Mouse (Mus musculus) intestine, embryonic 16.5 days (tissue): ENCODE measurements around the gene Gcnt2. TPM values are rescaled to one million over a fixed set of nuclear protein-coding genes. Genes with fewer than 3 reads are reported as not detected.
"Not testable (repeated sequence)": the region's sequence is repeated elsewhere in the genome, so short reads cannot be mapped to it uniquely, and the experiment has no call there.

ENCODE experiments used
- ATAC-seq: fragments of 200-750 bp; cut with Nextera tagmentation; 2 replicates; pipeline ENCODE4 v1.8.0; 2017; ENCODE audit warnings: moderate TSS enrichment, moderate library complexity
- H3K27ac ChIP-seq: fragments of 300-500 bp; sonication (generic); 2 replicates; pipeline ENCODE4 v1.5.1; 2014; ENCODE audit warnings: mild to moderate bottlenecking, low read length
- H3K27me3 ChIP-seq: fragments of 300-500 bp; sonication (generic); replicated peaks from 2 replicates; pipeline ENCODE4 v1.6.1; 2014; ENCODE audit warnings: low read length, control low read depth, mixed read lengths; ENCODE audit not compliant: control insufficient read depth, insufficient read depth
- H3K36me3 ChIP-seq: fragments of 300-500 bp; sonication (generic); 2 replicates; pipeline ENCODE4 v1.6.1; 2014; ENCODE audit warnings: low read length, control low read depth; ENCODE audit not compliant: control insufficient read depth, insufficient read depth
- H3K4me1 ChIP-seq: fragments of 300-500 bp; sonication (generic); 2 replicates; pipeline ENCODE4 v1.6.1; 2014; ENCODE audit warnings: low read length, control low read depth, mixed read lengths; ENCODE audit not compliant: control insufficient read depth, insufficient read depth
- H3K4me2 ChIP-seq: fragments of 300-500 bp; sonication (generic); 2 replicates; pipeline ENCODE4 v1.6.1; 2014; ENCODE audit warnings: low read depth, low read length, control low read depth
- H3K4me3 ChIP-seq: fragments of 300-500 bp; sonication (generic); 2 replicates; pipeline ENCODE4 v1.5.1; 2014; ENCODE audit warnings: mild to moderate bottlenecking, low read length
- H3K9ac ChIP-seq: fragments of 300-500 bp; sonication (generic); 2 replicates; pipeline ENCODE4 v1.6.1; 2014; ENCODE audit warnings: low read depth, low read length
- H3K9me3 ChIP-seq: fragments of 300-500 bp; sonication (generic); 2 replicates; pipeline ENCODE4 v1.6.1; 2016; ENCODE audit warnings: low read length, control low read depth; ENCODE audit not compliant: control insufficient read depth
- WGBS: fragments of 180-500 bp; shearing (Covaris S2); extraction: QIAGEN DNeasy Blood & Tissue Kit; methylation state at CpG from one replicate; pipeline ENCODE4 v1.1.7; 2014; 5-methylcytosine and 5-hydroxymethylcytosine counted together
- polyA plus RNA-seq: library from polyadenylated mRNA; unstranded; fragments of >200 nt; fragmentation: Nextera tagmentation; extraction: Ambion mirVana; gene quantifications from 2 replicates; pipeline ENCODE4 v1.2.1, GENCODE M21; 2015

Gene Gcnt2
- polyA plus RNA-seq, 1 experiment from 2014 or later: 14.5 TPM

GRCm38 (mm10) chr13:40994487-40995263 lies 135.1 kb downstream of the Gcnt2 start:
- Histone ChIP-seq H3K27me3 (no peaks in the 10 kb centered on the region), H3K36me3 (no peaks in the 10 kb centered on the region), H3K4me1 (peaks cover 10% of the 10 kb centered on the region), H3K4me2 (peak overlapping the region; percentile 15), H3K9me3 (no peaks in the 10 kb centered on the region), H3K9ac (no peak overlapping the region), H3K4me3 (no peak overlapping the region), H3K27ac (peak overlapping the region; percentile 28; the same call in 1 of the 2 replicates)
- peak; percentile 50; the same call in 1 of the 2 replicates for ATAC-seq
- WGBS: 6% methylated on average over 8 of the region's 8 CpGs

- H3K27ac ChIP-seq, ATAC-seq, H3K4me2 ChIP-seq, H3K9ac ChIP-seq, H3K27me3 ChIP-seq, H3K9me3 ChIP-seq, H3K4me3 ChIP-seq, H3K36me3 ChIP-seq: not testable (repeated sequence)
- WGBS: 86% methylated on average over 5 of the region's 5 CpGs
- H3K4me1 ChIP-seq: peaks cover 18% of the 10 kb centered on the region
Observed at GRCm38 (mm10) chr13:40998537-40998936, 139.0 kb downstream of the Gcnt2 start.

- ATAC-seq: peak; percentile 66
- under 1% methylated on average over 25 of the region's 25 CpGs for WGBS
- no peaks in the 10 kb centered on the region for H3K9me3 ChIP-seq
Observed at GRCm38 (mm10) chr13:41000140-41000925, 140.8 kb downstream of the Gcnt2 start.

GRCm38 (mm10) chr13:41000926-41001639 lies 141.5 kb downstream of the Gcnt2 start, which contains the start of gene Pak1ip1:
TSS of gene Pak1ip1 (plus strand) at chr13:41001023.
- H3K9ac ChIP-seq: peak within 1 kb of the TSS; percentile 92
- ATAC-seq: peak; percentile 95
- under 1% methylated on average over 58 of the region's 58 CpGs for WGBS
- H3K27ac ChIP-seq: peak within 1 kb of the TSS; percentile 100
- peak within 1 kb of the TSS; percentile 86 for H3K4me2 ChIP-seq
- peaks cover 8% of the 10 kb centered on the region for H3K4me1 ChIP-seq
- H3K36me3 ChIP-seq: 0 out of 2 replicates have a peak, but pooled peaks cover 5% of the 10 kb centered on the region
- no peaks in the 10 kb centered on the region for H3K9me3 ChIP-seq
- H3K4me3 ChIP-seq: peak within 1 kb of the TSS; percentile 100
- H3K27me3 ChIP-seq: no peaks in the 10 kb centered on the region

More at GRCm38 (mm10) chr13:41000140-41000925, 140.8 kb downstream of the Gcnt2 start:
- Histone ChIP-seq H3K27ac (peak overlapping the region; percentile 100), H3K4me1 (peaks cover 8% of the 10 kb centered on the region), H3K9ac (peak overlapping the region; percentile 92), H3K4me3 (peak overlapping the region; percentile 100), H3K4me2 (peak overlapping the region; percentile 78), H3K27me3 (no peaks in the 10 kb centered on the region), H3K36me3 (0 out of 2 replicates have a peak, but pooled peaks cover 4% of the 10 kb centered on the region)

- H3K4me3 ChIP-seq: 0 out of 2 replicates have a peak overlapping the region, but pooled peaks have one; percentile 26
- no peak overlapping the region for H3K9ac ChIP-seq
- no peak overlapping the region for H3K27ac ChIP-seq
- H3K4me2 ChIP-seq: peak overlapping the region; percentile 59
- H3K27me3 ChIP-seq: no peaks in the 10 kb centered on the region
- peaks cover 8% of the 10 kb centered on the region for H3K4me1 ChIP-seq
- no peak for ATAC-seq
- H3K36me3 ChIP-seq: 0 out of 2 replicates have a peak, but pooled peaks cover 5% of the 10 kb centered on the region
- H3K9me3 ChIP-seq: no peaks in the 10 kb centered on the region
- 79% methylated on average over 5 of the region's 5 CpGs for WGBS
Observed at GRCm38 (mm10) chr13:41002001-41002400, 142.4 kb downstream of the Gcnt2 start.

GRCm38 (mm10) chr13:41006244-41006643 lies 146.7 kb downstream of the Gcnt2 start:
- Histone ChIP-seq H3K4me1 (peaks cover 6% of the 10 kb centered on the region), H3K4me3 (no peak overlapping the region), H3K9me3 (no peaks in the 10 kb centered on the region), H3K36me3 (peaks cover 17% of the 10 kb centered on the region; the same call in 1 of the 2 replicates), H3K9ac (no peak overlapping the region), H3K4me2 (no peak overlapping the region), H3K27me3 (no peaks in the 10 kb centered on the region), H3K27ac (peak overlapping the region; percentile 54)
- peak; percentile 78 for ATAC-seq
- 85% methylated on average over 4 of the region's 4 CpGs for WGBS

GRCm38 (mm10) chr13:41008271-41008670 lies 148.7 kb downstream of the Gcnt2 start:
- peaks cover 22% of the 10 kb centered on the region; the same call in 1 of the 2 replicates for H3K36me3 ChIP-seq
- H3K4me3 ChIP-seq: no peak overlapping the region
- no peaks in the 10 kb centered on the region for H3K9me3 ChIP-seq
- no peak for ATAC-seq
- no peaks in the 10 kb centered on the region for H3K27me3 ChIP-seq
- H3K4me1 ChIP-seq: no peaks in the 10 kb centered on the region
- 91% methylated on average over 10 of the region's 10 CpGs for WGBS
- no peak overlapping the region for H3K4me2 ChIP-seq
- H3K27ac ChIP-seq: no peak overlapping the region
- no peak overlapping the region for H3K9ac ChIP-seq

- Histone ChIP-seq H3K27me3 (no peaks in the 10 kb centered on the region), H3K4me2 (no peak overlapping the region), H3K4me1 (no peaks in the 10 kb centered on the region), H3K27ac (no peak overlapping the region), H3K9me3 (no peaks in the 10 kb centered on the region), H3K9ac (no peak overlapping the region), H3K36me3 (peaks cover 22% of the 10 kb centered on the region; the same call in 1 of the 2 replicates), H3K4me3 (no peak overlapping the region)
- WGBS: 82% methylated on average over 8 of the region's 8 CpGs
- ATAC-seq: no peak
Observed at GRCm38 (mm10) chr13:41008946-41009345, 149.4 kb downstream of the Gcnt2 start.
